Mouse (Mus musculus): Measurements from ENCODE around the gene Ankfn1.

Gene Ankfn1

DNA sequence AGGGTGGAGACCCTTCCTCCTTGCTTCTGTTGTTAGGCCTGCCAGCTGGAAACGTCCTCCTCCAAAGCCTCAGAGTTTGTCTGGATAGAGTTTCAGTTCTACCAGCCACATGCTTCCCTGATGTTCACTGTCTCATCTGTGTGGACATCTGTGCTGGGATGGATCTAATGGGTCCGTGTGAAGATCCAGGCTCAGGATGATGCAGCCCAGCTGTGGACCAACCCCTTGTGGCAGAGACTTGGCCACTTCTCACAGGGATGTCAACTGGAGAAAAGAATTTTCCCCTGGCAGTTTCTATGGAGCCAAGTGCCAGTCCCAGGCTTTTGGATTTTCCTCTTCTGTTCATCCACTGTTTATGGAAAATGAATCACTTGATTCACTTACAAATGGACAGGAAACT is 100.5 kb downstream of the Ankfn1 start:
- DNase-seq (ENCODE audit: low read depth, low spot score), result no peak

DNA sequence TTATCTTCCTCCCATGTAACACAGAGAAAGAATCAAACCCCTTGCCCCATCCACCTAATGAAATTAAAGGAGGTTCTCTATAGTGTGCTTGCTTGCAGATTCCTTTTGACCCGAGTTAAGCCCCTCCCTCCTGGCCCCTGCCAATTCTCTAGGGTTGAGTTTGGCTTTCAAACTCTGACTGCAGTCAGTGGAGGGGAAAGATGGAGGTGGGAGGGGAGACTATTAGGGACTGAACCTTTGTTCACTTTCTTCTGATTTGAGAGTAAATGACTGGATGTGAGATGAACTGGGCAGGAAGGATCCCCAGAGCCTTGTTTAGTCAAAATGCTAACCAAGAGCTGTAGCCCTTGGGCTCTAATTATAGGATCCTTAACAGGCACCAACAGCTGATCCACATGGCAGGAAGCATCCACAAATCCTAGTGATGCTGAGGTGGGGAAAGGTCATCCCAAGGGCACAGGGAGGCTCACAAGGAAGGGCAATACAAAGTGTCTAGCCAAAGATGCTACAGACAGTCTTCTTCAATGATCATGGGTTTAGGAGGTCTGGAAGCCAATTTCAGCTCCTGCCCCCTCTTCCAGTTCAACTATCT is 103.4 kb downstream of the Ankfn1 start:
- DNase-seq (ENCODE audit: low read depth, low spot score), result no peak

DNA sequence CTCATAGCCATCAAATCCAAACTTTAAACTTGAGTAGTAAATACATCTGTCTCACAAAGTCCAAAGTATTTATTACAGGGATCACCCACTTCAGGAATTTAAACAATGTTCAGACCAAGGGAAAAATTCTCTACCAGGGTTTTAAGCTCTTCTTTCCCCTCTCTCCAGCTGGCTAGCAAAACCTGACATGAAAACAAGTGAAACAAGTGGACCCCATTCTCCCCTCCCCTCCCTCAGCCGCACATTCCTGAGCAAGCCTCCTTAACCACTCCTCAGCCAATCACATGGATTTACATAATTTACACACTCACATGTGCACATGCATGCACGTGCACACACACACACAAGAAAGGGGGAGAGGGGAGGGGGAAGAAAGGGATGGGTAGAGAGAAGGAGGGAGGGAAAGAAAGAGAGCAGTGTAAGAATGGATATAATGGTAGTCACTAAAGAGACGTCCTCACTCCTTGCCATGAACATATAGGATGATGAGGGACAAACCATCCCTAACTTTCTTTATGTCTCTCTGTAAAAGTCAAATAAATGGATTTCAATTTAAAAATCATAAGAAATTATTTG is 104.9 kb downstream of the Ankfn1 start:
- DNase-seq (ENCODE audit: low read depth, low spot score), result no peak

DNA sequence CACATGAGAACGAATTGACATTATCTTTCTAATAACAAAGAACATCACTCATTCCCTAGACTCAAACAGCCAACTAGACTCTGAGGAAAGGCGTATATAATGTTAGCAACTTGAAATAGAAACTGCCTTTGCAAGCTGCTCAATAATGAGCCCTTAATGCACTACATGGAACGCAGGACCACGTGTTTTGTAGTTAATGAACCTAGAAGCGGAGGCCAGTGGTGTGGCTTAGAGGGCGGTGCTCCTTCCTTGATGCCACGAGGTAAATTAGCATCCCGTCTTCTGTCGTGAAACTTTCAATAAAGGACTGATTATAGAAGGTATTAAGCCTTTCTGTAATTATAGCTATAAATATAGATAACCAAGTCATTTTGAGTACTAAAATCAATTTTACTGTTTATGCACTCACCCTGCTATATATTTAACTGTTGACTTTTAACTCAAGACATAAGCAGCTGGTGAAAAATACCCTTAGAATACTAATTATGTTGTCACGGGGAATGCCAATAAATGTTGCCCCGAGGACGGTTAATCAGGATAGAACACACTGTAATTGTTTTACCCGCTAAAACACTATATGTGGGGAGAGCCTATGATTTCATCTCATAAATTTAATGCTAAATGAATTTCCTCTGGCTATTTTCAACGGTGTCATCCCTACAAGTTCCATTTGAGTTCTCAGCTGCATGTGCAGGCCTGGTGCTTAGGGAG is 112.1 kb downstream of the Ankfn1 start:
- no peak for DNase-seq (ENCODE audit: low read depth, low spot score)

DNA sequence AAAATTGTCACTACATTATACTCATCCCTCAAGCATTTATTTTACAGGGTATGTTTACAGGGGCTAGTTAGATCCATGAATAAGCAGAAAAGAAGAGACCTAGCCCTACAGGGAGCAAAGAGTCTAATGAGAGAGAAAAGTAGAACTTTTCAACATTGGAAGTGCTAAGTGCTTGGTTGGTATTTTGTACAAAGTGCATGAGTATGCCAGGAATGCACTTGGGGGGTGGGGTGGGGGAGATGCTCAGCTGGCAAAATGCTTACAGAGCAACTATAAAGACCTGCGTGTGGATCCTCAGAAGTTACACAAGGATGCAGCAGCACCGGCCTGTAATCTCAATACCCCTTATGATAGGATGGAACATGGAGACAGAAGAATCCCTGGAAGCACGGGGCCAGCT is 118.4 kb downstream of the Ankfn1 start:
- no peak for DNase-seq (ENCODE audit: low read depth, low spot score)

DNA sequence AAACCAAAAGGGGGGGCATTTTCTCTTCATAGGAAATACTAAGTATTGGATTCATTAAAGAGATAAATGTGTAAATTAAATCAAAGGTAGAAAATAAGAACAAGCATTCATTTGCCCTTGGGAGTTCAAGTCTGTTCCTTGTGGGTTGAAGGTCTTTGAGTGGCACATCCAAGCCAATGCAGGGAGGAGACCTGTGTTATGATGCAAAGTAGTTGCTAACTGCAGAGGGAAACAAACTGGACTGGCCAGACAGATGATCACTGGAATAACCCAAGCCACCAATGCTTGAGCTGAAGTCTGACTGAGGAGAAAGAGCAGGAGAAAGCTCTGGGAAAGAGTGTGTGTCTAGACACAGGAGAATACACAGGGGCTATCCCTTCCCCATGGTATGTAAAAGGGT is 120.9 kb downstream of the Ankfn1 start:
- no peak for DNase-seq (ENCODE audit: low read depth, low spot score)

DNA sequence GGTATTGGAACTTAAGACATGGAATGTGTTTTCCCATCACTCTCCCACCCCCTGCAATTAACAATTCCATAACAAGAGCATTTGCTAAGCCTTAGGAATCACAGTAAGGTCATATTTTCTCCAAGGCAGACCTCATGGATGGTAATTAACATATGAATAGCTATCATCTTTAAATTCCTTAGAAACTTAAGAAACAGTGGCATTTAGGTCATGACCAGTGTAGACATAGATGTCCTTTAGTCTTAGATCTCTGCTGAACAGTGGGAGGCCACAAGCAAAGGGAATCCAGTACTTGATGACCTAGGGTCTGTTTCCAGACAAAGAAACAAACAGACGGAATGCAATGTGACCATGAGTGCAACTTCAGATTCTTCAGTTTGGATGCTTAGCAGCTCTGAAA is 141.7 kb downstream of the Ankfn1 start:
- DNase-seq (ENCODE audit: low read depth, low spot score), result no peak

DNA sequence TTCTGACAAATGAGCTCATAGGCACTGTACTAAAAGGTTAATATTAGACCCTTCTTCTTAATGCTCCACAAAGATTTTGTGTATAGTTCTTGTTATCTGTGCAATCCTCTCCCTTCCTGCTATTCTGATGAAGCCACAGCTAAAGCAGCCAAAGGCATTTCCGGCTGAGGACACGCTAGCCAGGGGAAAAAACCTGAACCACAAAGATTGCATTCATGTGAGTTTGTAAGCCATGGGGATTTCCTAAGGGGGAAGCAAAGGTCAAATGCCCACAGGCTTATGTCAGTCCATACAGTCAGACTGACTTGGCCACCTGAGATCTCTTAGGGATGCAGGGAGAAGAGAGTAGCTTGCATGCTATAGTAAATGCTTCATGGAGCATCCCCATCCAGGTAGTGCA is 146.1 kb downstream of the Ankfn1 start:
- DNase-seq (ENCODE audit: low read depth, low spot score), result no peak

DNA sequence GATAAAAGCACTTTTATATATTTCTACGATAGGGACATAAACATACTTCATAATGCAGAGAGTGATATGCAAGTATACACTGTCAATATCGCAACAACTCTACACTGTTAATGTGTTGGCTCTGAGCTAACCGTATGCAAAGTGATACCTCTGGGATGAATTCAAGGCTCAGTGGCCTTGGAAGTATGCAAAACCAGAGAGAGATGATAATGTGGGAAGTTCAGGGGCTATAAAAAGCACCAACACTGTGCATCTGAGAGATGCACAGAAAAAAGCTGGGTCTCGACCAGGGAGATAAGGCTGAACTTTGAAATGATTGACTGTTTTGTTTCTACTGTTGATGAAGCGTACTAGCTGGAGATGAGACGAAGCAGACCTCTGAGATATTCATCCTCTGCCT is 148.9 kb downstream of the Ankfn1 start:
- no peak for DNase-seq (ENCODE audit: low read depth, low spot score)

DNA sequence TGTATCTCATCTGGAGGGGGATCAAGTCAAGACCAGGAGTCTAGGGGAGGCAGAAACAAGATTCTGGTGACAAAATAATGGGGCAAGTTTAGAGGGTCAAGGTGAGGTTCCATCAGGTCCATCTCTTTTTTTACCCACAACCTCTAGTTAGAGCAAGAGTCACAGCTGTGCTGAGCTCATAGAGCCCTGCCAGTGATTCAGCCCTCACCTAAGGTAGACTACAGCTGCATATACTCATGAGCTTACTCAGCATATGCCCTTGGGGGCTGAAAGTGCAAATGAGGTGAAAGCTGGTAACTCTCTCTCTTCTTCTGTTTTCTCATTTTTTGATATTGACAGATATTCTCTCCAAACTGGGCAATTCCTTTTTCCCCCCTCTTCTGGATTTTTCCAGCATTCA is 150.2 kb downstream of the Ankfn1 start:
- no peak for DNase-seq (ENCODE audit: low read depth, low spot score)

DNA sequence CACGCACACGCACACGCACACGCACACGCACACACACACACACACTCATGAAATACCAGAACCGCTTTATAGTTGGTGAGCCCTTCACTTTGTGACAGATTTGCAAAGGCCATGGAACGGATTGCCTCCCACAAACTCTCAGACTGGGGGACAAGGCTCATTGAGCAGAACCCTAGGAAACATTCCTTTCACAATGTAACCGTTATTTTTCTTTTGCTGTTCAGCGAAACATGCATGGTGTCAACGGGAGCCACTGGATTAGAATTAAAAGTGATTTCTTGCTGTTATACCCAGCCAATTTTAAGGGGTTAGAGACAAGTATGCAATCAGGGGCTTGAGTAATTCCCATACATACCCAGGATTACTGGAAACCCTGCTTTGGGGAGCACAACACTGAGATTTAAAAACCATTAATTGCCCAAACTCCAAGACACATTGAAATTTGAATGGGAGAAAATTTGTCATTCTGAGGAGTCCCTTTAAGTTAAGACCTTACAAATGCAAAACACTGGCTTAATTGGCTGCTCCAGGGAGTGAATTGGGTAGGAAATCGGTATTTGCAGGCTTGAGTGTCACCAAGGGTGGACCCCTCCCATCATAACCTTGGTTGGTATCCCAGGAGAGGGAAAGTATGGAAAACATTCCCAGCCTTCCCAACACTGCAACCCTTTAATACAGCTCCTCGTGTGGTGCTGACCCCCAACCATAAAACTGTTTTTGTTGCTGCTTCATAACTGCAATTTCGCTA is 153.6 kb downstream of the Ankfn1 start:
- DNase-seq (ENCODE audit: low read depth, low spot score), result no peak

DNA sequence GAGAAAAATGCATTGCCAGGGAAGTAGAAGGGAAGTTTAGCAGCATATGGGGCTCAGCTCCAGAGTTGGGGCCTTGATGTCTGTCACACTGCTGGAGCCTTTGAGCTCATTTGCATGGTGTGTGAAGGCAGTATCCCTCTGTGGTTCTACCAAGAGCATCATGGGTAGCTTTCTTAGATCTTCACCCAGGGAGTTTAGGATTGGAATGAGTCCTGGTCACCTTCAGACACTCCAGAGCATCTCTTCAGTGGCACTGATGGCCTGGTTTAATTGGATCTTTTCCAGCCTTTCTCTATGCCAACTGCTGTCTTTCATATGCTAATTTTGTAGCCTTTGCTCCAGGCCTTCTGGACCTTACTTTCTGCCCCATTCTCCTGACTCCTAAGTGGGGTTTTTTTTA is 157.5 kb downstream of the Ankfn1 start:
- no peak for DNase-seq (ENCODE audit: low read depth, low spot score)

DNA sequence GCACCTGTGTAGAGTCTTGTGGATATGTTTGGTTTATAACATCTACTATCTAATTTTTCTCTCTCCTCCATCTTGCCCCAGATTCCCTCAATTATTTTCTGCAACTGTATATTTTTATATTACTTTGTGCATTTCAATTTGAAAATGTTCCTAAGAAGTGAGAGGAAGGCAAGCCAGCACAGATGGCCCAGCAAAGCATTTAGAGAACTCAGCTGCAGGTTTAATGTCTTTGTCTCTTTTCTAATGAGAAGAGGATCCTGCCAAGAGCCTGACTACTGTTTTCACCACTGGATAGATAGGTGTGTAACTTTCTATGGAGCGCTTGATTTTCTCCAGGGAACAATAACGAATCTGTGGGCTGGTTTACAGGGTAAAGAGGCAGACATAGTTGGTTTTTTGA is 161.6 kb downstream of the Ankfn1 start:
- no peak for DNase-seq (ENCODE audit: low read depth, low spot score)

DNA sequence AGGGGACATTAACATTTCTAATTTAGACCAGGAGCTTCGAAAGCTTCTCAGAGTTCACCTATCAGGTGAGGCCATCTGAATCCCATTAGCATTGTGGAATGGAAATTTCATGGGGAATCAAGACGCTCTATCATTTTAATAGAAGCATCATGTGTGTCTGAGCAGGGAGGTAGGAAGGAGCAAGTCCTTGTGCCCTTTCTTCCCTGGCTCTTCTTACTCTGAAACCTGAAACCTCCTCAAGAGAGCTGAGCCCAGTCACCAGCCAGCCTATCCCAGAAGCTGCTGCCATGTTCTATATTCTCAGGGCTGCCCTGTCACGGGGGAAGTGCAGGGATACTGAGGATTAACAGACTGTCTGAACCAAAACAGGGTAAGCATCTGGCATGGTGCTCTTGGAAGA is 165.9 kb downstream of the Ankfn1 start:
- DNase-seq (ENCODE audit: low read depth, low spot score), result no peak

DNA sequence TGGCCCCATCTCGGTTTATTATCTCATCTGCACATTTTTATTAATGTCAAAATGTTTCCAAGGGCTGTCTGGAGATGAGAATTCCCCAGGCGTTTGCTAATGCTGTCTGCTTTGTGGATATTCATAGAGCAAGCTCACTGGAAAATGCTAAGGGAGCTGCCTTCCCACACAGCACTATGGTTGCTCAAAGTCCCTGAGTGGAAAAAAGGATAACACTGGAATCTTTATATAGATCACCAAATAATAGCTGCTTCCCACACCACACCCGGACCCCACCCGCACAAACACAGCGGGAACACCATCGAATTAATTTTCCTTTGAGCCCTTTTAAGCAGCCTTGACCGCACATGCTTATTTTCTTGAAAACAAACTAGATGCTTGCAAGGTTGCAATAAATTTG is 169.4 kb downstream of the Ankfn1 start:
- DNase-seq (ENCODE audit: low read depth, low spot score), result no peak

DNA sequence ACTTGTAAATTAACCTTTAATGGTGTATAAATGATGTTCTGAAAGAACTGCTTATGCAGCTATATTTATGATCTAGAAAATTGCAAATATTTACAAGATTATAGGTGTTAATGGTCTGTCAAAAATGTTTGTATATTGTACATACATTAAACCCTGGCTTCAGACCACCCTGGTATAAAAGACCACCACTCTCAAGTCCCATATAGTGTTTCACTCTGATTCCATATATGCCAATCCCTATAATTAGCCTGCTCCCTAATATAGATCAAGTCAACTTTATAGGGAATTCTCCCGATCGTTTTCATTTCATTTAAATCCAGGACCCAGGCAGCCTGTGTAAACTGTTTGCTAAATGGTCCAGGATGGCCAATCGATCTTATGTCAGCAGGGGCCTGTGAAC is 170.2 kb downstream of the Ankfn1 start:
- DNase-seq (ENCODE audit: low read depth, low spot score), result no peak

DNA sequence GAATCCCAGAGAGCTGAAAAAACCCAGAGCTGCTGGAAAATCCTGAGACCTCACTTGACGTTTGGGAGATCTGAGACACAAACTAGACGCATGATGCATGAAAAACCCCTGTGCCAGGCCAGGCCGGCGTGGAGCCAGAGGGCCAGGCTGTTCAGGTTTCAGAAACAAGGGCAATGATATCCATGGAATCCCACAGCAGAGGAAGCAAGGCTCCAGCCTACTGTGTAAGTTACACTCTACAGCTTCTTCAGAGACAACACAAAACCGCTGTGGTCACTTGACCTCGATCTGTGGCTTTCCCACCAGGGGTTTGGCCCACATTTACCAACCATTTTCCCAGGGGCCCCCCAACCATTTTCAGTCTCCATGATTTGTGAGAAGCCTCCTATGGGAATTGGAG is 171.1 kb downstream of the Ankfn1 start:
- no peak for DNase-seq (ENCODE audit: low read depth, low spot score)

DNA sequence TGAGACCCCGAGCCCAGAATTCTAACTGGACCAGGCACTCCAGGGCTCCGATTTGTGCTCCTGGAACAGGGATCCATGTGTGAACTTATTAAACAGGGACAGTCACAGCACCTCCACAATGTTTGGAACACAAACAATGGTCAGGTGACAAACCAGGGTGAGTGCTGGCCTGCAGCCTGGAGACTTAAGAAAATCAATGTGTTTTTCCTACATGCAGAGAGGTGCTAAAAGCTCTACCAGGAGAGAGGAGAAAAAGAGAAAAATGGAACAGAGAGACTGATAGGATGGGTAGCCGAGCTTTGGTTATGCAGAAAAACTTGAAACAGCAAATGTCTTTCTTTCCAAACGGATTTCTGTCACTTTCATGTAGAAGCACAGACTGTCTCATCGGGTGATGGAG is 174.5 kb downstream of the Ankfn1 start:
- DNase-seq (ENCODE audit: low read depth, low spot score), result no peak

DNA sequence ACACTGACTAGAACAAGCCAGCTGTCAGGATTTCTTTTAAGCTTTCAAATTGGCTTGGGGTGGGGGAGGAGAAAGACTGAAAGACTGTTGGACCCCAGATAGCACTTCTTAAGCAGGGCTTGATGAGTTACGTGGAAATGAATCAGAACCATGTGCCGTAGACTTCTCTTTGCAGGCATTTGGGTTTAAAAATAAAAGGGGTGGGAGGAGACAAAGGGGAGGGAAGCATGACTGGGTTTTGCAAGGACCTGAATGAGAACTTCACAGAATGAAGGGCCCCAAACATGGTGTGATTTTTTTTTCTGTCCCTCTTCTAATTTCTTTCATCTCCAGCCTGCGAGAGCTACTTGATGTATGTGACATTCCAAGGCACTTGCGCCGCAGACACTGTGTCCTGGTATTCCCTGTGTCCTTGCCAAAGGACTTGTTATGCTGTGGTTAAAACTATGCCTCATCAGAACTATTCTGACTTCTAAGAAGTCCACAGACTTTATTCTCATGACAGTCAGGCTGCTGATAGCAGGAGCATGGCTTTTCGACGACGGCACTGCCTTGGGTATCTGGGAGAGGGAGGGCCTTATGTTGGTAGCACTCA is 176.4 kb downstream of the Ankfn1 start:
- DNase-seq (ENCODE audit: low read depth, low spot score), result no peak

DNA sequence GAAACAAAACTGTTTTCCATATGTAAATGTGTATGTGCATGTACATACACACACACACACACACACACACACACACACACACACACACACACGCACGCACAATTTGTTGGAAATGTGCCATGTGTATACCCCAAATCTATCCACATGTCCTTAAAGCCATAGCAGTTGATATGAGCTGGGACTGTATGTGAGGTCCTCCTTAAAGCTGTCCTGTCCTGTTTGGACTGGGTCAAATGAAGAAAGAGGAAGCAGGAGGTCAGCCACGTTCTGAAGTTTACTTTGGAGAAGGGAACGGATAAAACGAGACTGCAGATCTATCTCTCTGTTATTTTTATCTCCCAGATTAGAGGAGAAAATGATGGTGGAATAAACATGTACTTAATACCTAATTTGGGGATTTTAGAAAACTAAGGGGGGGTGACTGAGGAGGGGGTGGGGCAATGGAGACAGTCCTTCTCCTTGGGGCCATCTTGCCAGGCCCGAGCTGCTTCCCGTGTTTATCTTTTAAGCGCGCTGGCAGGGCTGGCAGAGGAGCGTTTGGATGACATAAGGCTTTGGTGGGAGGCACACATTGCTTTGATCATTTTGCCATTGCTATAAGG is 187.1 kb downstream of the Ankfn1 start:
- DNase-seq (ENCODE audit: low read depth, low spot score), result no peak

DNA sequence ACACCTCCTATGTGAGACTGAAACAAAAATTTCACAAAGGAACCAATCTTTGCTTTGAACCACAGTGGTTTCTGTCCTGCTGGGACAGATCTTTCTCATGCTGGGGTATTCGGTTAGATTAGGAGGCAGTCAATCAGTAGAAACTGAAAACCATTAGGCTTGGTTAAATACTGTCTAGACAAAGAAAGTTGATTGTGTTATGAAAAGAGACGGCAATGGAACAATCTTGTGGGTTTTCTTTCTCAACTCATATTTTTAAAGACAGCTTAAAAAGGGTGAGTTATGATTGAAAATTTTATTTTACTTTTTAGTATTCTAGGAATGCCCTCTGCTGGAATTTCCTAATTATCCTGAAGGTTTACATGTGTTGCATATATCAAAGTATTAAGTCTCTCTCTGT is 191.1 kb downstream of the Ankfn1 start:
- no peak for DNase-seq (ENCODE audit: low read depth, low spot score)

DNA sequence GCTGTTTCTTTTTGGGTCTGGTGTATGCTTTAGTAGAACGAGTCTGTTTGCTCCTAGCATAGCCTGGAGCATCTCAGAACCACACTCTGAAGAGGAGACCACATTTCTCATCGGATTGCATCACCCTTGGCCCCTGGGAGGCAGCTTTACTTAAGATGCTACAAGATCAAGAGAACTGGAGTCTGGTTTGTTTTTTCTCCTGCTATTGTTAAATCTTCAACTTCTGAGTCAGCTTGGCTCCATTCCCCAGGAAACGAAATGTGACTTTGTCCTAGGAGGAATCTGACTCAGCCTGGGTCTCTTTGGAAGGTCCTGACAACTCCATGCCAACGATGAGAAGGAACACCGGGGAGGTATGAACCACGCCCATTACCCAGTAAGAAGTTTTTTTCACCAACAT is 197.6 kb downstream of the Ankfn1 start:
- no peak for DNase-seq (ENCODE audit: low read depth, low spot score)
